Mouse (Mus musculus) embryonic facial prominence, embryonic 14.5 days (tissue): ENCODE measurements around the gene Cdh19. TPM values are rescaled to one million over a fixed set of nuclear protein-coding genes. Genes with fewer than 3 reads are reported as not detected.
A peak's percentile ranks its signal among the peaks of the same experiment; 100 is the strongest.

ENCODE experiments used
- ATAC-seq: fragments of 200-750 bp; cut with Nextera tagmentation; 2 replicates; pipeline ENCODE4 v1.8.0; 2017; ENCODE audit warnings: low read depth, moderate number of reproducible peaks, moderate TSS enrichment
- DNase-seq: peaks from one replicate; pipeline ENCODE4 v3.0.0-alpha.2; 2015; ENCODE audit warnings: low spot score
- H3K27ac ChIP-seq: fragments of 300-500 bp; sonication (generic); replicated peaks from 2 replicates; pipeline ENCODE4 v1.5.1; 2014; ENCODE audit warnings: low read depth, mild to moderate bottlenecking, low read length, moderate library complexity
- H3K27me3 ChIP-seq: fragments of 300-500 bp; sonication (generic); replicated peaks from 2 replicates; pipeline ENCODE4 v1.6.1; 2014; ENCODE audit warnings: low read length; ENCODE audit not compliant: control insufficient read depth, insufficient read depth
- H3K36me3 ChIP-seq: fragments of 300-500 bp; sonication (generic); 2 replicates; pipeline ENCODE4 v1.6.1; 2014; ENCODE audit warnings: low read length, mixed read lengths; ENCODE audit not compliant: control insufficient read depth, insufficient read depth
- H3K4me1 ChIP-seq: fragments of 300-500 bp; sonication (generic); 2 replicates; pipeline ENCODE4 v1.6.1; 2014; ENCODE audit warnings: antibody characterized with exemption, low read length; ENCODE audit not compliant: control insufficient read depth, insufficient read depth
- H3K4me2 ChIP-seq: fragments of 300-500 bp; sonication (generic); 2 replicates; pipeline ENCODE4 v1.6.1; 2014; ENCODE audit warnings: low read depth, mild to moderate bottlenecking, low read length, moderate library complexity, mixed read lengths
- H3K4me3 ChIP-seq: fragments of 300-500 bp; sonication (generic); 2 replicates; pipeline ENCODE4 v1.5.1; 2014; ENCODE audit warnings: low read depth, mild to moderate bottlenecking, low read length
- H3K9ac ChIP-seq: fragments of 300-500 bp; sonication (generic); 2 replicates; pipeline ENCODE4 v1.6.1; 2014; ENCODE audit warnings: low read depth, mild to moderate bottlenecking, low read length, moderate library complexity, mixed read lengths
- H3K9me3 ChIP-seq: fragments of 300-500 bp; sonication (generic); 2 replicates; pipeline ENCODE4 v1.6.1; 2016; ENCODE audit warnings: low read length; ENCODE audit not compliant: control insufficient read depth
- WGBS: fragments of 180-500 bp; shearing (Covaris S2); extraction: QIAGEN DNeasy Blood & Tissue Kit; methylation state at CpG from one replicate; pipeline ENCODE4 v1.1.7; 2014; 5-methylcytosine and 5-hydroxymethylcytosine counted together
- polyA plus RNA-seq: library from polyadenylated mRNA; unstranded; fragments of >200 nt; fragmentation: Nextera tagmentation; extraction: Ambion mirVana; gene quantifications from 2 replicates; pipeline ENCODE4 v1.2.1, GENCODE M21; 2014

The Cdh19 gene
- polyA plus RNA-seq: 1.7 and 2.2 TPM in 2 replicates

GRCm38 (mm10) chr1:110977484-110977883, at the start of gene Cdh19:
Gene Cdh19, minus strand, starts transcription at chr1:110977584.
- H3K27ac ChIP-seq: no peak within 1 kb of the TSS
- H3K9ac ChIP-seq: no peak within 1 kb of the TSS
- no peaks in the 10 kb centered on the region for H3K36me3 ChIP-seq
- H3K4me3 ChIP-seq: peak within 1 kb of the TSS; percentile 11; the same call in 1 of the 2 replicates
- H3K4me1 ChIP-seq: no peaks in the 10 kb centered on the region
- DNase-seq: no peak
- WGBS: 21% methylated on average over 2 of the region's 2 CpGs
- no peak for ATAC-seq
- H3K9me3 ChIP-seq: no peaks in the 10 kb centered on the region
- no peaks in the 10 kb centered on the region for H3K27me3 ChIP-seq
- peak within 1 kb of the TSS; percentile 23; the same call in 1 of the 2 replicates for H3K4me2 ChIP-seq

- ATAC-seq: no peak
- no peaks in the 10 kb centered on the region; the same call in 1 of the 2 replicates for H3K4me1 ChIP-seq
- no peaks in the 10 kb centered on the region for H3K27me3 ChIP-seq
- no peak overlapping the region for H3K4me2 ChIP-seq
- H3K9me3 ChIP-seq: no peaks in the 10 kb centered on the region
- DNase-seq: peak; percentile 43
- H3K9ac ChIP-seq: no peak overlapping the region
- no peaks in the 10 kb centered on the region for H3K36me3 ChIP-seq
- no peak overlapping the region for H3K27ac ChIP-seq
- WGBS: 20% methylated on average over 3 of the region's 3 CpGs
- no peak overlapping the region for H3K4me3 ChIP-seq
These were observed 43.2 kb upstream of the Cdh19 start for GRCm38 (mm10) chr1:111020434-111021060.

GRCm38 (mm10) chr1:111017640-111018039, 40.3 kb upstream of the Cdh19 start:
- no peak overlapping the region for H3K9ac ChIP-seq
- no peaks in the 10 kb centered on the region for H3K36me3 ChIP-seq
- ATAC-seq: no peak
- H3K27ac ChIP-seq: no peak overlapping the region
- H3K9me3 ChIP-seq: no peaks in the 10 kb centered on the region
- H3K4me2 ChIP-seq: no peak overlapping the region
- no peak overlapping the region for H3K4me3 ChIP-seq
- no peaks in the 10 kb centered on the region for H3K27me3 ChIP-seq
- DNase-seq: no peak
- no peaks in the 10 kb centered on the region; the same call in 1 of the 2 replicates for H3K4me1 ChIP-seq

GRCm38 (mm10) chr1:110989824-110990223, 12.4 kb upstream of the Cdh19 start:
- no peaks in the 10 kb centered on the region for H3K4me1 ChIP-seq
- H3K36me3 ChIP-seq: no peaks in the 10 kb centered on the region
- H3K4me3 ChIP-seq: no peak overlapping the region
- H3K9me3 ChIP-seq: no peaks in the 10 kb centered on the region
- DNase-seq: no peak
- no peak overlapping the region for H3K9ac ChIP-seq
- no peak overlapping the region for H3K4me2 ChIP-seq
- H3K27ac ChIP-seq: no peak overlapping the region
- H3K27me3 ChIP-seq: no peaks in the 10 kb centered on the region
- no peak for ATAC-seq

- no peak overlapping the region for H3K27ac ChIP-seq
- DNase-seq: no peak
- H3K9me3 ChIP-seq: no peaks in the 10 kb centered on the region
- H3K9ac ChIP-seq: no peak overlapping the region
- no peaks in the 10 kb centered on the region for H3K4me1 ChIP-seq
- ATAC-seq: no peak
- WGBS: 76% methylated on average over 2 of the region's 2 CpGs
- H3K4me2 ChIP-seq: no peak overlapping the region
- H3K36me3 ChIP-seq: no peaks in the 10 kb centered on the region
- H3K27me3 ChIP-seq: no peaks in the 10 kb centered on the region
- no peak overlapping the region for H3K4me3 ChIP-seq
These were observed 8.2 kb downstream of the Cdh19 start for GRCm38 (mm10) chr1:110969201-110969600.

- ATAC-seq (no peak), DNase-seq (no peak)
- H3K36me3 ChIP-seq: no peaks in the 10 kb centered on the region
- no peaks in the 10 kb centered on the region for H3K9me3 ChIP-seq
- H3K9ac ChIP-seq: no peak overlapping the region
- H3K27me3 ChIP-seq: no peaks in the 10 kb centered on the region
- no peaks in the 10 kb centered on the region for H3K4me1 ChIP-seq
- H3K4me2 ChIP-seq: no peak overlapping the region
- no peak overlapping the region for H3K27ac ChIP-seq
- H3K4me3 ChIP-seq: no peak overlapping the region
- WGBS: 90% methylated on average over 1 of the region's 1 CpGs
These were observed 67.6 kb downstream of the Cdh19 start for GRCm38 (mm10) chr1:110909752-110910151.

- no peak for ATAC-seq
- Histone ChIP-seq H3K4me2 (no peak overlapping the region), H3K36me3 (no peaks in the 10 kb centered on the region), H3K4me3 (no peak overlapping the region), H3K27ac (no peak overlapping the region), H3K9ac (no peak overlapping the region), H3K9me3 (no peaks in the 10 kb centered on the region), H3K27me3 (no peaks in the 10 kb centered on the region), H3K4me1 (no peaks in the 10 kb centered on the region)
- no peak for DNase-seq
- 29% methylated on average over 1 of the region's 1 CpGs for WGBS
These were observed 68.2 kb downstream of the Cdh19 start for GRCm38 (mm10) chr1:110909218-110909617.

GRCm38 (mm10) chr1:110904266-110904665, 73.1 kb downstream of the Cdh19 start:
- no peak overlapping the region for H3K27ac ChIP-seq
- no peaks in the 10 kb centered on the region for H3K9me3 ChIP-seq
- no peak overlapping the region for H3K9ac ChIP-seq
- H3K36me3 ChIP-seq: no peaks in the 10 kb centered on the region
- H3K27me3 ChIP-seq: no peaks in the 10 kb centered on the region
- ATAC-seq (no peak), DNase-seq (no peak)
- H3K4me3 ChIP-seq: no peak overlapping the region
- H3K4me2 ChIP-seq: no peak overlapping the region
- 75% methylated on average over 2 of the region's 2 CpGs for WGBS
- H3K4me1 ChIP-seq: no peaks in the 10 kb centered on the region
